Mouse (Mus musculus) urinary bladder, postnatal 14 days (tissue): ENCODE measurements at regions not wholly inside any gene's neighbourhood (a gene's known extent, or its start where the extent isn't known, plus 50 kb on each side); places are given as distances from the start of the nearest gene placed in this dataset.

Experiments used
- DNase-seq: peaks from one replicate; pipeline ENCODE4 v3.0.0; 2021; ENCODE audit warnings: low spot score

- no peak for DNase-seq
These were observed 208.3 kb upstream of the Rnaseh2b start for GRCm38 (mm10) chr14:62084047-62084446.

DNA sequence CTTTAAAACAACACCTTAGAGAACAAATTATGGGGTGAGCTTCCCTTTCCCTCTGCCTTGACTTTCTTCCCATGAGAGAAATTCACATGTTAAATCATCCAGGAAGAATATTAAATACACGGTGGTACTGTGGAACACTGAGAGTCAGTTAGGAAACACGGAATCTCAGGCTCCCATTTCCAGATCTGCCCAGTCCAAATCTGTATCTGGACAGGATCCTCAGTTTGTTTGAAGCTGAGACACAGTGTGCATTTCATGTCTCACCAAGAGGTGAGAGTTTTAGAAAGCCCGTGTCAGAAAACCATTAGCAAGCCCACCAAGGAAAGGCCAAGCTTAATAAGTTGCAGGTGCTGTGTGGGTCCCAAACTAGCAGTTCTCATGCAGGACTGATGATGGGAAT is 204.2 kb upstream of the Rnaseh2b start:
- DNase-seq: no peak

DNA sequence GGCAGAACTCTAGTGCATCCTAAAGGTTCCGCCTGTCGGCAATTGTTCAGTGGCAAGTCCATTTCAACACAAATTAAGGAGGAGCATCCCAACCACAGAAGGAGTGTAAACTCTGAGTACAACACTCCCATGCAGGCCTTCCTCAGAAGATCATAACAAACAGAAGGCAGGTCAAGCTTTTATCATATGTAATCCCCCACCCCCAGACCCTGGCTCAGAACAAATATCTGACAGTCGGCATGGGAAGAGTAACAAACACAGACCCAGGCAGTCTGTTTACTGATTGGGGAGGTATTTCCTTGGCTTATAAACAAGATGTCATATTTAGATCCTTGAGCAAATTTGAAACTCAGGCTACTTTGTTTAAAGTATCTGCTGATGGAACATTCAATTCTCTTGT is 174.9 kb upstream of the Rnaseh2b start:
- no peak for DNase-seq

DNA sequence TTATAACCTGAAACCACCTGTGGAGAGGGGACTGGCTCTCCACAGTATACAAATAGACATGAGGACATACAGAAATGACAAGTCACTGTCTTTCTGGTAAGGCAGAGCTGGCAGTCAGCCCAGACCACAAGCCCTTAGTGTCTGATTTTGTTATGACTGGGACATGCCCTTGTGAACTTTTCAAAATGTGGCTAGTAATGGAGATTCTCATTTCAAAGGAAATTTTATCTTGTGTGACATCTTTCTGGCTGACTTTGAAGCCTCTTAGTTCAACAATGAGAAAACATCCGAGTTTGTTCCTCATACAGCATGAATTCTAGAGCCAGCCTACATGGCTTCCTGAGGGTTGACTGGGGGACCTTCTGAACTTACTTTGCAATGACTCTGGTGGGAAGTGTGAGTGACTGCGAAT is 173.8 kb upstream of the Rnaseh2b start:
- DNase-seq: no peak

DNA sequence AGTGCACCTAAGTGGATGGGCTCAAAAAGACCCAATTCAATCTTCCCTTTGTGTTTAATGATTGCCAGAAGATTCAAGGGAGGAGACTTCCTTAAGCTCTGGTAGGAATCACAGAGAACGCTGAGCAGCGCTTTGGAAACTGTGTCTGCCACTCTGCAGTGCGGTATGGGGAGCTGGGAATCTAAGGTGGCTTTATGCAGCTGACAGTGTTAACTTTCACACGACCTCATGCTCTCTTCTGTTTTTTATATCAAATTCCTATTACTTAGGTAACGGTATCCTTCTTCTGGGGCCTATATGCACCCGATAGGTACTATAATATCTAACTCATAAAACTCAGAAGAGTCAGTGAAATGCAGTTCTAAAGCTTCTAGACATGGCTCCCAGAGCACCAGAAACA is 163.5 kb upstream of the Rnaseh2b start:
- DNase-seq: no peak

DNA sequence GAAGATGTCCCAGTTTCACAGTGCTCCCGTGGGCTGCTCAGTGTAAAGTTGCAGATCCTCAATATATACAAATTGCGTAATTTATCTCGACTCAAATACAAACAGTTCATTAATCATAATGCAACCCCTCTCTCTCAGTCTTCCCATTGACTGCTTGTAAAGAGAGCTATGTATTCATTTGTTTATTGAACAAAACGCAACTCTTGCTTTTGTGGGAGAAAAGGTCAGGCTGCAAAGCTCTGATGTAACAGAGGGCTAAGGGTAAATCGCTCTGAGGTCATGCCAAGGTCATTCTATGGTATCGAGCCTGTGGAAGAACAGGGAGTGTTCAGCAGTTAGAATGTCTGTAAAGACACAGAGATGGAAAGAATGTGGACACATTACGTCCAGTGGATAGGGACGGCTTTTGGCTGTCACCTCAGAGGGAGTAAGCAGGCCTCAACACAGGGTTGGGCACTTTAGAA is 160.0 kb upstream of the Rnaseh2b start:
- no peak for DNase-seq

DNA sequence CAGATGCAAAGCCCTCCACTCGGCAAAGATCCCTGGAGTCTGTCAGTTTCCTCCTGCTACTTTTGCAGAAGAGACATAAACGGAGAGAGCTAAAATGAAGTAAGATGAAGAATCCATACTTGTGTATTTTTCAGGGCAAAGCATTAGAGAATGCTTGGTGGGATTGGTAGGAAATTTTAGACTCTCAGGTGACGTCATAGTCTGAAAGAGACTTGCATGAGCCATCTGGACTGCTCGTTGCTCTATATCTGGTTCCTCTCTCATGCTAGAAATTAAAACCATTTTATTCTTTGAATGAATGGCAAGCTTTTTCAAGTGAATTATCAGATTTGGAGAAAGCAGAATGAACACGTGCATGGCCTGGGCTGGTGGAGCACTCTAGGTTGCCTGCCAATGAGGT is 154.4 kb upstream of the Rnaseh2b start:
- DNase-seq: no peak

GRCm38 (mm10) chr14:62144385-62145030 is 147.9 kb upstream of the Rnaseh2b start:
- no peak for DNase-seq

- no peak for DNase-seq
These were observed 135.2 kb upstream of the Rnaseh2b start for GRCm38 (mm10) chr14:62157038-62157716.

DNA sequence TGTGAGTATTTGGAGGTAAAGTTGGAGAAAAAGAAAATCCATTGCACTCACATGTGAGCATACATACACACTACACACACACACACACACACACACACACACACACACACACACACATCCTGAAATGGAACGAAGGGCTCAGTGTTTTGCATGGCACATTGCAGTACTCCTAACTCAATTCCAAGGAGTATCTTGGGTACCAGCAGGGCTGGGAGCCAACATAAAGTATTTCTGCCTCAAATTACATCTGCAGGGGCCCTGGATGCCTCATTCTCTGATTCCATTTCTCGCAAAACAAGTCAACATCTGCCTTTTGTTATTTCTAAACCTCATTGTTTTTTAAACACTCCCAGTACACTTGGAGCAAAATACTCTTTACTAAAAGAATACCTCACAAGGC is 132.7 kb upstream of the Rnaseh2b start:
- no peak for DNase-seq

GRCm38 (mm10) chr14:62163120-62163796 is 129.1 kb upstream of the Rnaseh2b start:
- DNase-seq: peak; percentile 13

DNA sequence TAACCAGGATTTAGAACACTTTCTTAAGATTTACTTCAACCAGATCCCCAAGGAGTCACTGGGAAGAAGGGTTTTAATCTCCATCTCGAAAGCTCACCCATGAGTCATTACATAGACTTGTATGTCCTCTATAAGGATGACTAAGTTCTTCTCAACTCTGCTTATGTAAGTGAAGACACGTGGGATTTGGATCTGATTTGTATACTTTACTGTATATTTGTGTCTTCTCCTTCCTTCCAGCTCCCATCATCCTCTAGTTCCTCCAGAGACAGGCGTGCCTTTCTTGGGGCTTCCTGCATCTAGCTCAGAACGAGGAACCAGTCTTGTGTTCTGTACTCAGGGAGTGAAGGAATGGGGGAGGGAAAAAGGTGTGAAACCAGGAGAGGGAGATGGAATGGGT is 127.5 kb upstream of the Rnaseh2b start:
- DNase-seq: no peak

GRCm38 (mm10) chr14:62166006-62166405 is 126.4 kb upstream of the Rnaseh2b start:
- DNase-seq: no peak

DNA sequence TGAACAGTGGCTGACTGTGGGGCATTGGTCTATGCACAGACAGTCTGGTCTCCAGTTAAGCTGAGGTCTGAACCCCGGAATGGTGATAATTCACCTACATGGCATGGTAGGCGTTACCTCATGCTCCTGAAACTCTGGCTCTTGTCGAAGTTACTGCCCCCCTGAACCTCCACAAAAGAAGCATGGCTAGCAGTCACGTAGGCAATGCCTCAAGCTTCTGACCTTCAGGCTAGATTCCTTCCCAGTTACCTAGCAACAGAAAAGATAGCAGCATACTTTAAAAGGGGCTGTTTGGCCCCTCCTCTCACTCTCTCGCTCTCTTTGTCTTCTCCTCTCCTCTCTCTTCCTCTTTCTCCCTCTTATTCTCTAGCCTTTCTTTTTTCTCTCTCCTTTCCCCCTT is 125.8 kb upstream of the Rnaseh2b start:
- DNase-seq: no peak

- DNase-seq: no peak
These were observed 125.3 kb upstream of the Rnaseh2b start for GRCm38 (mm10) chr14:62167090-62167489.

GRCm38 (mm10) chr14:62168711-62169110 is 123.7 kb upstream of the Rnaseh2b start:
- no peak for DNase-seq

DNA sequence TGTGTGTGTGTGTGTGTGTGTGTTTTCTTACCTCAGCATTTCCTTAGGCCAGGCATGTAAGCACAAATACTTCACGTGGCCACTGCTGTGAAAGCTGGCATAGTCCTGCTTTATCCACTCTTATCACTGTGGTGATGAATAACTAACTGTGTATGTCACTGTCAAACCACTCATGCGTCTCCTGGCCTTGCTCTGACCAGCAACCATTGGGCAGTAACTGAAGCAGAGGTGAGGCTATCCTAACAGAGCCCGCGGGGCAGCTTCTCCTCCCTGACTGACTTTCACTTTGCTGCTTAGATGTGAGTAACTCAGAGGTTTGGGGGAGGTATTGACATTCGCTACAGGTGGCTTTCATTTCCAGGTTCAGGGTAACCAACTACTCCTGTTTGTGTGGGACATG is 122.0 kb upstream of the Rnaseh2b start:
- DNase-seq: peak; percentile 19

GRCm38 (mm10) chr14:62171256-62172047 is 120.9 kb upstream of the Rnaseh2b start:
- no peak for DNase-seq

- DNase-seq: no peak
These were observed 118.4 kb upstream of the Rnaseh2b start for GRCm38 (mm10) chr14:62173835-62174530.

- DNase-seq: no peak
These were observed 116.9 kb upstream of the Rnaseh2b start for GRCm38 (mm10) chr14:62175384-62176048.

DNA sequence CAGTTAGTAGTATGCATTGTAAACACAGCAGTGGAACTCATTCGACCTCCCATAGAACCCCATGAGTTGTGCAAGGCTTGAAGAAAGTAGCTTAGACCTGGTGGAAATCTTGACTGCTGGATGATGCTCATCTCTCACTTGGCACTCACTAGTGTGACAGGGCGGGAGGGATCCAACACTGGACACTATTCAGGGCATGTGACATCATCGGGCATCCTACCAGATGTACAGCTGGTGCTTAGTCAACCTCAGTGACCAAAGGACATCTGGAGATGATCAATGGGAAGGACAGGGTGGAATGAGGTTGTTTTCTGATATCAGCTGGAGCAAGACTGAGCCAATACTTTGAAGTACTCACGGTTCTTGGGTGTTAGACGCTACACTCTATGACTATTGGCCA is 114.9 kb upstream of the Rnaseh2b start:
- DNase-seq: peak; percentile 28
